Mouse (Mus musculus): ENCODE measurements around the gene Ccdc69. TPM values are rescaled to one million over a fixed set of nuclear protein-coding genes. Genes with fewer than 3 reads are reported as not detected.
A peak's percentile ranks its signal among the peaks of the same experiment; 100 is the strongest.

The Ccdc69 gene
- polyA plus RNA-seq, 1 experiment = 0.11 TPM

DNA sequence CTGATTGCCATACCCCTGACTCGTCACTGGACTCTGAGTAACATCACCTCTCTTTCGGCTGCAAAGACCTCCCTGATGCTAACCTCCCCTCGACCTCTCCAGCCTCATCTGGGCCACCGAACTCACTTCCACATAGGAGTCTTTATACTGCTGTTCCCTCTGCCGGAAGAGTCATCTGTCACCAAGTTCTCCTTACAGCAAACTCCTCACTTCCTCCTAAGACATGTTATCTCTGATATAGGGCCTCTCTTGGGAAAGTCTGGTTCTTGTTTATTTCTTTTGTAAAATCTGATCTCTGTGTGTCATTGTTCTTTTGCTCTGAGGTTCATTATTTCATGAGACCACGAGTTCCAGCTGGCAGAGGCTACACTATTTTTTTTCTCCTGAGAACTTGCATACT, 69.7 kb downstream of the Ccdc69 start:
- Histone ChIP-seq H3K4me2 (ENCODE audit: low read depth) (no peak overlapping the region), H3K79me2 (ENCODE audit: control insufficient read depth, insufficient read depth) (no peaks in the 10 kb centered on the region), H3ac (ENCODE audit: control insufficient read depth, insufficient read length) (no peak overlapping the region), H3K36me3 (ENCODE audit: control insufficient read depth, insufficient read depth) (peaks cover 72% of the 10 kb centered on the region), H3K4me3 (no peak overlapping the region), H3K27me3 (ENCODE audit: control insufficient read depth, insufficient read depth, insufficient read length) (no peaks in the 10 kb centered on the region)
- TF ChIP-seq POLR2A (IDR thresholded peaks at IDR 0.05; ENCODE audit: insufficient read length, low read depth) (no peak), MYOG (IDR thresholded peaks at IDR 0.05; ENCODE audit: control insufficient read depth in 1 of 3, insufficient read depth in 1 of 3, insufficient read length in 2 of 3, low read depth in 2 of 3) (no peak), POLR2AphosphoS2 (IDR thresholded peaks at IDR 0.05; ENCODE audit: insufficient read length, low read depth) (no peak), MYOD1 (IDR thresholded peaks at IDR 0.05; ENCODE audit: control insufficient read depth in 1 of 3, insufficient read length in 2 of 3, low read depth in 2 of 3) (no peak), MAX (IDR thresholded peaks at IDR 0.05; ENCODE audit: low read depth) (no peak), USF1 (IDR thresholded peaks at IDR 0.05; ENCODE audit: low read depth) (no peak), E2F4 (IDR thresholded peaks at IDR 0.05; ENCODE audit: insufficient read depth) (no peak), SRF (IDR thresholded peaks at IDR 0.05; ENCODE audit: control insufficient read depth, insufficient read length, low read depth) (no peak), REST (IDR thresholded peaks at IDR 0.05; ENCODE audit: insufficient read depth, insufficient read length) (no peak), TCF12 (IDR thresholded peaks at IDR 0.05; ENCODE audit: insufficient read depth, poor library complexity, severe bottlenecking) (no peak), CEBPB (IDR thresholded peaks at IDR 0.05; ENCODE audit: insufficient read depth, poor library complexity, severe bottlenecking) (no peak), TCF3 (IDR thresholded peaks at IDR 0.05; ENCODE audit: insufficient read length, low read depth) (no peak)

DNA sequence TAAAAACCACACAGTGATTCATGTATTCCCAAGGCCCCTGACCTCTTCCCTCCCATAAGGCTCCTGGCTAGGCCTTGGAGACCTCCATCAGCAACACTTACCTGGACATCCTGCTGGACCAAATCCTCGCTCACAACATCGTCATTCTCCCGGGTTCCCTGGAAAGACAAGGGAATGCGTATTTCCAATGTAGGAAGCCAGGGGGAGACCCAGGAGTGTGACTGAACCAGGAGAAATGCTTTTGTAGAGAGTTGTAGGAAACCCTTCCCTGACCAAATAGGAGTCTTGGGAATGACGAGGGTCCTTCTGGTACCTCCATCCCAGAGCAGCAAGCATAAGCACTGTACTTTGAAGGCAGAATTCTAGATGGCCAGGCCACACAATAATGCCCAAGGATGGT, 72.2 kb downstream of the Ccdc69 start:
- Histone ChIP-seq H3K27me3 (ENCODE audit: control insufficient read depth, insufficient read depth, insufficient read length) (no peaks in the 10 kb centered on the region), H3K36me3 (ENCODE audit: control insufficient read depth, insufficient read depth) (peaks cover 78% of the 10 kb centered on the region), H3K4me2 (ENCODE audit: low read depth) (peak overlapping the region; percentile 46), H3K79me2 (ENCODE audit: control insufficient read depth, insufficient read depth) (no peaks in the 10 kb centered on the region), H3K4me3 (no peak overlapping the region), H3ac (ENCODE audit: control insufficient read depth, insufficient read length) (no peak overlapping the region)
- no peak for TF ChIP-seq POLR2A (IDR thresholded peaks at IDR 0.05; ENCODE audit: insufficient read length, low read depth)
- TF ChIP-seq SRF (IDR thresholded peaks at IDR 0.05; ENCODE audit: control insufficient read depth, insufficient read length, low read depth) = no peak
- no peak for TF ChIP-seq MYOG (IDR thresholded peaks at IDR 0.05; ENCODE audit: control insufficient read depth in 1 of 3, insufficient read depth in 1 of 3, insufficient read length in 2 of 3, low read depth in 2 of 3)
- no peak for TF ChIP-seq TCF3 (IDR thresholded peaks at IDR 0.05; ENCODE audit: insufficient read length, low read depth)
- no peak for TF ChIP-seq CEBPB (IDR thresholded peaks at IDR 0.05; ENCODE audit: insufficient read depth, poor library complexity, severe bottlenecking)
- no peak for TF ChIP-seq USF1 (IDR thresholded peaks at IDR 0.05; ENCODE audit: low read depth)
- no peak for TF ChIP-seq MAX (IDR thresholded peaks at IDR 0.05; ENCODE audit: low read depth)
- no peak for TF ChIP-seq TCF12 (IDR thresholded peaks at IDR 0.05; ENCODE audit: insufficient read depth, poor library complexity, severe bottlenecking)
- no peak for TF ChIP-seq MYOD1 (IDR thresholded peaks at IDR 0.05; ENCODE audit: control insufficient read depth in 1 of 3, insufficient read length in 2 of 3, low read depth in 2 of 3)

DNA sequence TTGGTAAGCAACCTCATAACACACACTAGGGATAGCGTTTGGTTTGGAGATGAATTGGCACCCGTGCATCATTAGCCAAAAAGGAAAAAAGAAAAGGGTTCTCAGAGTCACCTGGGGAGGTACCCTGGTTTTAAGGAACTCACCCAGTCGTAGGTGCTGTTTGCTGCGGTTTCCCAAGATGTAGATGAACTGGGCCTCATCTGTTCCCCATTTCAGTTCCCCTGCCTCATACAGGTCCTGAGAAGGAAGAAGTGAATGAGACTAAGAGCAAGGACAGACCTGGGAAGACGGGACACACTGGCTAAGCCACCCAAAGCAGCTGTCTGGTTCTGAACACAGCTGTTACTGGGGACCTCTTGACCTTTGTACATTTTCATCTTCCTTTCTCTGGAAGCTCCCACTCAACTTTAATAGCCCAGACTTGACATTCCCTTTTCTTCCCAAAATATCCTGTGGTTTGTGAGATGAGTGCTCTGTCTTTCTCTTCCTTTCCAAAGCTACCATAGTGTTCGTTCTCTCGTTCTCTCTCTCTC, 72.9 kb downstream of the Ccdc69 start:
- TF ChIP-seq REST (IDR thresholded peaks at IDR 0.05; ENCODE audit: insufficient read depth, insufficient read length) (no peak), MAX (IDR thresholded peaks at IDR 0.05; ENCODE audit: low read depth) (no peak), POLR2A (IDR thresholded peaks at IDR 0.05; ENCODE audit: insufficient read length, low read depth) (no peak), CEBPB (IDR thresholded peaks at IDR 0.05; ENCODE audit: insufficient read depth, poor library complexity, severe bottlenecking) (no peak), USF1 (IDR thresholded peaks at IDR 0.05; ENCODE audit: low read depth) (no peak), POLR2AphosphoS2 (IDR thresholded peaks at IDR 0.05; ENCODE audit: insufficient read length, low read depth) (no peak), MYOD1 (IDR thresholded peaks at IDR 0.05; ENCODE audit: control insufficient read depth in 1 of 3, insufficient read length in 2 of 3, low read depth in 2 of 3) (peak; percentile 73 to 90 (median 85)), TCF3 (IDR thresholded peaks at IDR 0.05; ENCODE audit: insufficient read length, low read depth) (peak; percentile 42), TCF12 (IDR thresholded peaks at IDR 0.05; ENCODE audit: insufficient read depth, poor library complexity, severe bottlenecking) (peak; percentile 60), MYOG (IDR thresholded peaks at IDR 0.05; ENCODE audit: control insufficient read depth in 1 of 3, insufficient read depth in 1 of 3, insufficient read length in 2 of 3, low read depth in 2 of 3) (peak in 2 of 3 experiments; percentile 84 to 96), SRF (IDR thresholded peaks at IDR 0.05; ENCODE audit: control insufficient read depth, insufficient read length, low read depth) (no peak), E2F4 (IDR thresholded peaks at IDR 0.05; ENCODE audit: insufficient read depth) (no peak)

More for the DNA sequence above, 72.9 kb downstream of the Ccdc69 start:
- Histone ChIP-seq H3K79me2 (ENCODE audit: control insufficient read depth, insufficient read depth) (no peaks in the 10 kb centered on the region), H3K4me3 (no peak overlapping the region), H3K27me3 (ENCODE audit: control insufficient read depth, insufficient read depth, insufficient read length) (no peaks in the 10 kb centered on the region), H3K36me3 (ENCODE audit: control insufficient read depth, insufficient read depth) (peaks cover 78% of the 10 kb centered on the region), H3K4me2 (ENCODE audit: low read depth) (peak overlapping the region; percentile 46), H3ac (ENCODE audit: control insufficient read depth, insufficient read length) (no peak overlapping the region)

Other genes starting within 250 kb of the Ccdc69 start
- gene Lyrm7, start 217.2 kb downstream of the Ccdc69 start, polyA plus RNA-seq (2012; fragmentation: generic; extraction: Trizol) = 2.2 TPM
- 860 TPM for gene Hint1, start 211.7 kb downstream of the Ccdc69 start, polyA plus RNA-seq (2012; fragmentation: generic; extraction: Trizol)
- 9.4 TPM for gene Gpx3, start 175.7 kb downstream of the Ccdc69 start, polyA plus RNA-seq (2012; fragmentation: generic; extraction: Trizol)
- gene Tnip1, start 115.2 kb downstream of the Ccdc69 start, polyA plus RNA-seq (2012; fragmentation: generic; extraction: Trizol) = 34.5 TPM
- gene Anxa6, start 44.7 kb downstream of the Ccdc69 start, polyA plus RNA-seq (2012; fragmentation: generic; extraction: Trizol) = 722 TPM
- gene Gm2a, start 20.0 kb upstream of the Ccdc69 start, polyA plus RNA-seq (2012; fragmentation: generic; extraction: Trizol) = 5.8 TPM
- gene Slc36a3, start 73.6 kb upstream of the Ccdc69 start, polyA plus RNA-seq (2012; fragmentation: generic; extraction: Trizol) = not detected
- gene Slc36a2, start 106.9 kb upstream of the Ccdc69 start, polyA plus RNA-seq (2012; fragmentation: generic; extraction: Trizol) = not detected
- 5.3 TPM for gene Slc36a1, start 126.2 kb upstream of the Ccdc69 start, polyA plus RNA-seq (2012; fragmentation: generic; extraction: Trizol)